Mouse (Mus musculus) hindbrain, embryonic 13.5 days (tissue): ENCODE data around the gene Tmem115. TPM values are rescaled to one million over a fixed set of nuclear protein-coding genes. Genes with fewer than 3 reads are reported as not detected.
A peak's percentile ranks its signal among the peaks of the same experiment; 100 is the strongest.
"Not testable (repeated sequence)": the region's sequence is repeated elsewhere in the genome, so short reads cannot be mapped to it uniquely, and the experiment has no call there.

Source experiments
- ATAC-seq: fragments of 200-750 bp; cut with Nextera tagmentation; 2 replicates; pipeline ENCODE4 v1.8.0; 2017; ENCODE audit warnings: moderate TSS enrichment; ENCODE audit not compliant: low FRiP score
- H3K27ac ChIP-seq: fragments of 300-500 bp; sonication (generic); 2 replicates; pipeline ENCODE4 v1.5.1; 2015; ENCODE audit warnings: inconsistent platforms, mild to moderate bottlenecking, moderate library complexity
- H3K27me3 ChIP-seq: fragments of 300-500 bp; sonication (generic); 2 replicates; pipeline ENCODE4 v1.6.1; 2015; ENCODE audit warnings: mild to moderate bottlenecking, inconsistent platforms
- H3K36me3 ChIP-seq: fragments of 300-500 bp; sonication (generic); 2 replicates; pipeline ENCODE4 v1.6.1; 2015; ENCODE audit warnings: mild to moderate bottlenecking, inconsistent platforms
- H3K4me1 ChIP-seq: fragments of 300-500 bp; sonication (generic); replicated peaks from 2 replicates; pipeline ENCODE4 v1.6.1; 2015; ENCODE audit warnings: inconsistent platforms
- H3K4me2 ChIP-seq: fragments of 300-500 bp; sonication (generic); 2 replicates; pipeline ENCODE4 v1.6.1; 2015; ENCODE audit warnings: inconsistent platforms, mild to moderate bottlenecking, moderate library complexity
- H3K4me3 ChIP-seq: fragments of 300-500 bp; sonication (generic); 2 replicates; pipeline ENCODE4 v1.5.1; 2015; ENCODE audit warnings: mild to moderate bottlenecking, inconsistent platforms
- H3K9ac ChIP-seq: fragments of 300-500 bp; sonication (generic); 2 replicates; pipeline ENCODE4 v1.6.1; 2015; ENCODE audit warnings: mild to moderate bottlenecking, inconsistent platforms
- H3K9me3 ChIP-seq: fragments of 300-500 bp; sonication (generic); 2 replicates; pipeline ENCODE4 v1.6.1; 2016; ENCODE audit warnings: inconsistent platforms
- WGBS: fragments of 180-500 bp; shearing (Covaris S2); methylation state at CpG from one replicate; pipeline ENCODE4 v1.1.7; 2015; 5-methylcytosine and 5-hydroxymethylcytosine counted together
- polyA plus RNA-seq: library from polyadenylated mRNA; unstranded; fragments of >200 nt; fragmentation: Nextera tagmentation; extraction: Ambion mirVana; gene quantifications from 2 replicates; pipeline ENCODE4 v1.2.1, GENCODE M21; 2015

The Tmem115 gene
- polyA plus RNA-seq, 1 experiment from 2014 or later, result 44.7 TPM

- Histone ChIP-seq H3K9ac (peak overlapping the region; percentile 94), H3K4me1 (peaks cover 53% of the 10 kb centered on the region), H3K4me2 (peak overlapping the region; percentile 93), H3K9me3 (no peaks in the 10 kb centered on the region), H3K27me3 (no peaks in the 10 kb centered on the region), H3K27ac (peak overlapping the region; percentile 85), H3K36me3 (peaks cover 53% of the 10 kb centered on the region), H3K4me3 (peak overlapping the region; percentile 92)
- ATAC-seq, result no peak
- 54% methylated on average over 13 of the region's 13 CpGs for WGBS
Measured at GRCm38 (mm10) chr9:107570016-107570415, 36.3 kb downstream of the Tmem115 start.

DNA sequence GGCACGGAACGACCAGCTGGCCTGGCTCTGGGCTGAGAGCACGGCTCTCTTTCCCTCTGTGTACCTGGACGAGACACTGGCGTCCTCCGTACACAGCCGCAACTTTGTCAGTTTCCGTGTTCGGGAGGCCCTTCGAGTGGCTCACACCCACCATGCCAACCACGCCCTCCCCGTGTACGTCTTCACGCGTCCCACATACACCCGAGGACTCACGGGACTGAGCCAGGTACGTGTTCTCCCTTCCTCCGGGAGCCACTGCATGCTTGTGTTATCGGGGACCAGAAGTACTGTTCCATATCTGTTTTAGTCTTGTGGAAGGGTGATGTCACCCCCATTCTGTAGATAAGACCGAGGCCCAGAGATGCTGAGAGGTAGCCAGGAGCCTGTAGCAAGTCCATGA lies 37.1 kb downstream of the Tmem115 start:
- Histone ChIP-seq H3K27me3 (no peaks in the 10 kb centered on the region), H3K4me1 (peaks cover 48% of the 10 kb centered on the region), H3K27ac (peak overlapping the region; percentile 85; the same call in 1 of the 2 replicates), H3K9ac (peak overlapping the region; percentile 94), H3K4me3 (peak overlapping the region; percentile 92), H3K9me3 (no peaks in the 10 kb centered on the region), H3K36me3 (peaks cover 50% of the 10 kb centered on the region), H3K4me2 (peak overlapping the region; percentile 93)
- no peak for ATAC-seq
- WGBS, result 96% methylated on average over 21 of the region's 21 CpGs

DNA sequence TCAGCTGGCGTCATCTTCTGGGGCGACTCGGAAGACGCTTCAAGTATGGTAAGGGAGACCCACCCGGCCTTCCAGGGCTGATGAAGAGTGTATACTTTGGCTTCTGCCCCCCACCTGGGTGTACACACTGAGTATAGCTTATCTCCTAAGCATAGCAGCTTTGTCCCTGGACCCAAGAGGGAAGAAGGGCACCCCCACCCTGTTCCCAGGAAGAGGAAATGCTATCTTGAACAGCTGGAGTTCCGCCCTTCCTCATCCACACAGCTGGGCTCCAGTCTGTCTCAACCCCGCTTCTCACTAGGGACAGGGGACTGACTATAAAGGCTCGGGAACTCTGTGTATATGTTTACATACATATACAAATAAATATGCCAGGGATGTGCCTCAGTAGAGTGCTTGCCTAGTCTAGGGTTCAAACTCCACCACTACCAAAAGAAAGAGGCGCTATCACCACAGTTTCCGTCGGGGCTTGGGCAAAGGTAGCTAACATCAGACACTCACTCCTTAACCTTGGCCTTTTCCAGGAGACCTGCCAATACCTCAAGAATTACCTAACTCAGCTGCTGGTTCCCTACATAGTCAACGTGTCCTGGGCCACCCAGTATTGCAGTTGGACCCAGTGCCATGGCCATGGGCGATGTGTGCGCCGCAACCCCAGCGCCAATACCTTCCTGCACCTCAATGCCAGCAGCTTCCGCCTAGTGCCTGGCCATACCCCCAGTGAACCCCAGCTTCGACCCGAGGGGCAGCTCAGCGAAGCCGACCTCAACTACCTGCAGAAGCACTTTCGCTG lies 38.0 kb downstream of the Tmem115 start:
- Histone ChIP-seq H3K27ac (0 out of 2 replicates have a peak overlapping the region, but pooled peaks have one; percentile 4), H3K9me3 (no peaks in the 10 kb centered on the region), H3K27me3 (no peaks in the 10 kb centered on the region), H3K4me3 (no peak overlapping the region; the same call in 1 of the 2 replicates), H3K36me3 (peaks cover 45% of the 10 kb centered on the region), H3K9ac (peak overlapping the region; percentile 94), H3K4me1 (peaks cover 52% of the 10 kb centered on the region), H3K4me2 (peak overlapping the region; percentile 93)
- WGBS, result 93% methylated on average over 22 of the region's 22 CpGs
- no peak for ATAC-seq

- Histone ChIP-seq H3K9me3 (no peaks in the 10 kb centered on the region), H3K4me1 (peaks cover 54% of the 10 kb centered on the region), H3K27me3 (no peaks in the 10 kb centered on the region), H3K4me3 (no peak overlapping the region), H3K27ac (0 out of 2 replicates have a peak overlapping the region, but pooled peaks have one; percentile 4), H3K9ac (peak overlapping the region; percentile 10; the same call in 1 of the 2 replicates), H3K36me3 (peaks cover 45% of the 10 kb centered on the region), H3K4me2 (peak overlapping the region; percentile 3; the same call in 1 of the 2 replicates)
- WGBS, result 100% methylated on average over 2 of the region's 2 CpGs
- no peak for ATAC-seq
Measured at GRCm38 (mm10) chr9:107572327-107572662, 38.5 kb downstream of the Tmem115 start.

- not testable (repeated sequence) for H3K4me3 ChIP-seq, H3K9ac ChIP-seq, ATAC-seq, H3K27ac ChIP-seq, H3K27me3 ChIP-seq, H3K9me3 ChIP-seq, H3K4me2 ChIP-seq
- 82% methylated on average over 6 of the region's 6 CpGs for WGBS
- Histone ChIP-seq H3K4me1 (peaks cover 49% of the 10 kb centered on the region), H3K36me3 (peaks cover 45% of the 10 kb centered on the region)
Measured at GRCm38 (mm10) chr9:107573774-107574173, 40.0 kb downstream of the Tmem115 start.

GRCm38 (mm10) chr9:107575579-107576356 lies 42.0 kb downstream of the Tmem115 start:
- no peak overlapping the region for H3K4me2 ChIP-seq
- 88% methylated on average over 14 of the region's 14 CpGs for WGBS
- H3K4me3 ChIP-seq, result no peak overlapping the region
- no peak overlapping the region for H3K9ac ChIP-seq
- H3K36me3 ChIP-seq, result peaks cover 43% of the 10 kb centered on the region
- no peak overlapping the region for H3K27ac ChIP-seq
- H3K9me3 ChIP-seq, result no peaks in the 10 kb centered on the region
- no peaks in the 10 kb centered on the region for H3K27me3 ChIP-seq
- ATAC-seq, result no peak
- peaks cover 52% of the 10 kb centered on the region for H3K4me1 ChIP-seq

DNA sequence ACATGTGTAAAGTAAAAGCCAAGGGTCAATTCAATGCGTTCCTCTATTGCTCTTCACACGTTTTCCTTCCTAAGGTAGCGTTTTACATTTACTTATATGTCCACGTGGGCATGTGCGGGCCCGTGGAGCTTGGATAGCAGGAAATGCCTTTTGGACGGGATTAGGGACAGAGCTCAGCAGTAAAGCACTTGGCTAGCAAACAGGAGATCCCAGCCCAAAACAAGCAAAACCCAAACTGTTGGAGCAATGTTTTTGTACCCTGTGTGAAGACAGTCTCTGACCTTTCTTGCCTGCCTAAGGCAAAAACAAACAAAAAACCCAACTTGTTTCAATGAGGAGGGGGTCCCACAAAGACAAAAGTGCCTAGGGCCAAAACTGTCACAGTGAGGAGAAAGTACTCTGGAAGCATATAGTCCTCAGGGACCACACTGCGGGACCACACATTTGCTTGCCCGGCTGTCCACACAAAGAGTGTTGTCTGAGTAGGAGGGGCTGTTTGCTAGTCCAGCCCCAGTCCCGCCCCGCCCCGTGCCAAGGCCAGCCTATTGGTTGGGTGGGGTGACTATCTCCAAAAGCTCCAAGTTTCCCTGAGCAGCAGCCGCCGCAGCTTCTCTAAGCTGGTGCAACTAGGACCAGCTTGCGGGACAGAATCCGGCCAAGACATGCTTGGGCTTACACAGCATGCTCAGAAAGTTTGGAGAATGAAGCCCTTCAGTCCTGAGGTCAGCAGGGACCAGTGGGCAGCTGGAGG lies 42.8 kb downstream of the Tmem115 start, which contains the start of gene Hyal1:
TSS of gene Hyal1 (plus strand) at position 571 of the 751 bp plus-strand sequence.
- peak within 1 kb of the TSS; percentile 48 for H3K4me2 ChIP-seq
- 32% methylated on average over 16 of the region's 16 CpGs for WGBS
- peaks cover 35% of the 10 kb centered on the region for H3K36me3 ChIP-seq
- peak; percentile 16; the same call in 1 of the 2 replicates for ATAC-seq
- no peak within 1 kb of the TSS; the same call in 1 of the 2 replicates for H3K27ac ChIP-seq
- H3K9ac ChIP-seq, result peak within 1 kb of the TSS; percentile 26
- H3K4me1 ChIP-seq, result peaks cover 52% of the 10 kb centered on the region
- H3K4me3 ChIP-seq, result peak within 1 kb of the TSS; percentile 20
- no peaks in the 10 kb centered on the region for H3K27me3 ChIP-seq
- no peaks in the 10 kb centered on the region for H3K9me3 ChIP-seq

- peaks cover 22% of the 10 kb centered on the region for H3K36me3 ChIP-seq
- 96% methylated on average over 10 of the region's 10 CpGs for WGBS
- no peak for ATAC-seq
- no peak overlapping the region for H3K4me3 ChIP-seq
- no peaks in the 10 kb centered on the region for H3K9me3 ChIP-seq
- no peak overlapping the region for H3K27ac ChIP-seq
- H3K4me2 ChIP-seq, result no peak overlapping the region
- no peaks in the 10 kb centered on the region for H3K27me3 ChIP-seq
- 0 out of 2 replicates have a peak overlapping the region, but pooled peaks have one; percentile 1 for H3K9ac ChIP-seq
- peaks cover 48% of the 10 kb centered on the region for H3K4me1 ChIP-seq
Measured at GRCm38 (mm10) chr9:107577871-107578270, 44.1 kb downstream of the Tmem115 start.

DNA sequence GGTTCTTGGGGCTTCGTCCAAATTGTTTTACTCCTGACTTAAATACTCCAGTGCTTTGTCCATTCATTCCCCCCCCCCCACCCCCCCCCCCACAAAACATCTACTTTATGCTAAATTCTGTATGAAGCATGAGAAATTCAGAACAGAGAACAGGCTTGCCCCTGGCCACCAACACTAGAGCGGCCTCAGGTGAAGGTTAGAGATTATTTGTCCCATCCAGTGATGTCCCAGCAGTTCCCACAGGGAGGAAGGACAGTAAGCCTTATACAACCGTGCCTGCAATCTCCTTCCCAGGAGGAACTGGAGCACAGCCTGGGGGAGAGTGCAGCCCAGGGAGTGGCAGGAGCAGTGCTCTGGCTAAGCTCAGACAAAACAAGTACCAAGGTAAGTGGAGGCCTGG lies 44.8 kb downstream of the Tmem115 start, which contains the start of gene Naa80:
TSS of gene Naa80 (plus strand) at position 301 of the 400 bp plus-strand sequence.
- Histone ChIP-seq H3K9me3 (no peaks in the 10 kb centered on the region), H3K4me1 (peaks cover 48% of the 10 kb centered on the region), H3K4me3 (no peak within 1 kb of the TSS), H3K36me3 (peaks cover 22% of the 10 kb centered on the region), H3K27ac (peak within 1 kb of the TSS; percentile 86; the same call in 1 of the 2 replicates), H3K27me3 (no peaks in the 10 kb centered on the region), H3K4me2 (peak within 1 kb of the TSS; percentile 97; the same call in 1 of the 2 replicates), H3K9ac (peak within 1 kb of the TSS; percentile 56; the same call in 1 of the 2 replicates)
- WGBS, result 83% methylated on average over 3 of the region's 3 CpGs
- no peak for ATAC-seq

DNA sequence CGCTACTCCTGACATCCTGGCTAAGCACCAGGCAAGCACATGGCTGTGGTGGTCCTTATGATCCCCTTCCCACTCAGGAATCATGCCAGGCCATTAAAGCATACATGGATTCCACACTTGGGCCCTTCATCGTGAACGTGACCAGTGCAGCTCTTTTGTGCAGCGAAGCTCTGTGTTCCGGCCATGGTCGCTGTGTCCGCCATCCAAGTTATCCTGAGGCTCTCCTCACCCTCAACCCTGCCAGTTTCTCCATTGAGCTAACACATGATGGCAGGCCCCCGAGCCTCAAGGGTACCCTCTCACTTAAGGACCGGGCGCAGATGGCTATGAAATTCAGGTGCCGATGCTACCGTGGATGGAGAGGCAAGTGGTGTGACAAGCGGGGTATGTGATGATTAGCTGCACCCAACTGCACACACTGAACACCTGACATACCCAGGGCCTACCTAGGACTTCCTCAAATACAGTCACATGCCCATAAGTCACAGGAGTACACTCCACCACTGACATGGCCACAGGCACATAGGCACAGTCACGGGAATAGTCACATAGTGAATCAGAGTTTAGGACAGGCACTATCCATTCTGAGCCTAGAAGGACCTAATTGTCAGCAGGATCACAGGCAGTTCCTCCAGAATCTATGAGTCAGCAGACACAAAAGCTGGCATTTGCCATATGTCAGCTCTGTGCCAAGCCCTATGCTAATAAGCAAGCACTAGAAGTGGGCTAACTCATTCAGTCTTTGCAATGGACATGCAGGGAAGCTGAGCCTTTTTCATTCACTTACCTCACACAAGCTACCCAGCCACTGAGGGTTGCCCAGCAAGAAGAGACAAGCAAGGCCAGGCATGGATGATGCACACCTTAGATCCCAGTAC lies 45.5 kb downstream of the Tmem115 start:
- Histone ChIP-seq H3K9ac (peak overlapping the region; percentile 56; the same call in 1 of the 2 replicates), H3K9me3 (no peaks in the 10 kb centered on the region), H3K27ac (peak overlapping the region; percentile 86; the same call in 1 of the 2 replicates), H3K4me2 (peak overlapping the region; percentile 97; the same call in 1 of the 2 replicates), H3K27me3 (no peaks in the 10 kb centered on the region), H3K4me1 (peaks cover 48% of the 10 kb centered on the region), H3K36me3 (peaks cover 21% of the 10 kb centered on the region), H3K4me3 (no peak overlapping the region)
- no peak for ATAC-seq
- 95% methylated on average over 14 of the region's 14 CpGs for WGBS
